Mouse (Mus musculus) lung, embryonic 16.5 days (tissue): ENCODE data around the gene Ube4b. TPM values are rescaled to one million over a fixed set of nuclear protein-coding genes. Genes with fewer than 3 reads are reported as not detected.

ENCODE experiments used
- polyA plus RNA-seq: library from polyadenylated mRNA; unstranded; fragments of >200 nt; fragmentation: Nextera tagmentation; extraction: Ambion mirVana; gene quantifications from 2 replicates; pipeline ENCODE4 v1.2.1, GENCODE M21; 2015

Gene Ube4b
- polyA plus RNA-seq, 1 experiment from 2014 or later: 33.8 TPM

Other genes with a start within 250 kb of the Ube4b start
- 31.1 and 32.5 TPM in 2 replicates for gene Kif1b, start 119.1 kb downstream of the Ube4b start, polyA plus RNA-seq
- gene Rbp7, start 28.2 kb upstream of the Ube4b start, polyA plus RNA-seq: 2.0 and 3.4 TPM in 2 replicates
- gene Tmem274, start 50.6 kb upstream of the Ube4b start, polyA plus RNA-seq: 0.49 and 0.53 TPM in 2 replicates
- 10.3 and 11.9 TPM in 2 replicates for gene Nmnat1, start 58.5 kb upstream of the Ube4b start, polyA plus RNA-seq
- 35.2 and 40.7 TPM in 2 replicates for gene Lzic, start 58.5 kb upstream of the Ube4b start, polyA plus RNA-seq
- 57.5 and 59.7 TPM in 2 replicates for gene Ctnnbip1, start 91.5 kb upstream of the Ube4b start, polyA plus RNA-seq
- gene Clstn1, start 159.7 kb upstream of the Ube4b start, polyA plus RNA-seq: 13.6 and 15.3 TPM in 2 replicates